Mouse (Mus musculus): Measurements from ENCODE around the gene Med13l.

- TF ChIP-seq GATA1 (IDR thresholded peaks at IDR 0.05; ENCODE audit: low read length) (no peak), TAL1 (IDR thresholded peaks at IDR 0.05; ENCODE audit: low read length) (no peak)
These were observed 155.0 kb downstream of the Med13l start for GRCm38 (mm10) chr5:118715518-118715917.

Data from erythroblast, embryonic 14.5 days (primary cell).